Mouse (Mus musculus): Measurements from ENCODE around the gene Ubtf. TPM values are rescaled to one million over a fixed set of nuclear protein-coding genes. Genes with fewer than 3 reads are reported as not detected.

Ubtf gene
- polyA plus RNA-seq (2012): 161 and 212 TPM in 2 replicates

DNA sequence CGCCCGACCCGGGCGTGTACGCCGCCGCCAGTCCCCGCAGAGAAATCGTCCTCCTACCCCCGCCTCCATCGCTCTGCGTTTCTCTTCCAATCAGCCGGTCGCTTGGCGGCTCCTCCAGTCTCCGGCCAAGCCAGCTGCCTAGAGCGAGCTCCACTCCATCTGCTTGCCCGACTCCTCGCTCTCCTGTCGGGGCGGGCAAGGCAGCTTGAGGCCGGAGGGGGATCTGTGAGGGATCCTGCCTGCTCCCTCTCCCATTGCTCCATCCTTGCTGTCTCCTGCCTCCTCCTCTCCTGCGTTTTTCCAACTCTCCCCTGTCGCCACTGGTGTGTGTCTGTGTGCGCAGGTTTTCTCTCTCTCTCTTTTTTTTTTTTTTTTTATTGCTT is at the start of gene Ubtf:
Gene Ubtf, minus strand, starts transcription at position 333 of the 383 bp plus-strand sequence.

GRCm38 (mm10) chr11:102366103-102366502 is 46.6 kb upstream of the Ubtf start, which contains the start of gene Slc4a1:
Slc4a1 (minus strand) TSS chr11:102366203.

DNA sequence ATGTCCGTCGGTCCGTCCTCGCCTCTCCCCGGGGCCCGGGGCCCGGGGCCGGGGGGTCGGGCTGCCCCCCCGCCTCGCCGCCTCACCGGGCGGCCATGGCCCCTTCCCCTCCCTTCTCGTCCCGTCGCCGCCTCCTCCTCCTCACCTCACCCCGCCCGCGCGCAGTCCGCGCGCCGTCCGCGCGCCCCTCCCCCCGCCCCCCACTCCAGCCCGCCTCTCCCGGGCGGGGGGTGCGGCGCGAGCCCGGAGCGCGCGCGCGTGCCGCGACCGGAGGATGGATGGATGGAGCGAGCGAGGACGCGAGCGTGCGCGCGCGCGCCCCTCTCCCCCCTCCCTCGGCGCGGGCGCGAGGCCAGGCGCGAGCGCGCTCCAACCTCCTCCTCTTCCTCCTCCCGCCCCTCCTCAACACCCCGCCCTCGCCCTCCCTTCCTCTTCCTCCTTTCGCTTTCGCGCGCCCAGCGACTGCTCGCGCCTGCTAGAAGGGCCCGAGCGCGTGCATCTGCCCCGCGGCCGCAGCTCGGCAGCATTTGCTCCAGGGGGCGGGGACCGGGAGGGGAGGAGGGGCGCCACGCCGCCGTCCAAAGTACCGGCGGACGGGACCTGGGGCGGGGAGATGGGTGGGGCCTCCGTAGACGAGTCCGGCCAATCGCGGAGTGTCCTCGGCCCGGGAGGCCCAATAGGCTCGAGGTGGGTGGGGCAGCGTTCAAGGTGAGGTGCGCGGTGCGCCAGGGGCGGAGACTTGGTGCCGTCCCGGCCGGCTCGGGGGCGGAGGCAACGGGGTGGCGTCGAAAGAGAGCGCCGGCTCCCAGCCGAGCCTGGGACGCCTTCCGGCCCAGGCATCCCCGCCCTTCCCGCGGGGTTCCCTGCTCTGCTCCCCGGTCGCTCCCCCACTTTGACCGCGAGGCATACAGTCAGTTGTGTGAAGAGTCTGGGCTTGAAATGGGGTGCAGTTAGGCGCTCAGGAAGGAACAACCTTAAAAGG is 22.8 kb downstream of the Ubtf start, which contains the start of gene Atxn7l3:
Gene Atxn7l3, minus strand, starts transcription at position 141 of the 982 bp plus-strand sequence.

GRCm38 (mm10) chr11:102284501-102285094 is 34.9 kb downstream of the Ubtf start, which contains the start of gene Tmub2:
Tmub2 (plus strand) TSS chr11:102284931.

GRCm38 (mm10) chr11:102268520-102269244 is 50.9 kb downstream of the Ubtf start, which contains the start of gene Asb16:
Asb16 (plus strand) TSS chr11:102268743.

Other genes starting within 250 kb of the Ubtf start
- 2.4 TPM in 2 replicates for gene Mpp2, start 231.2 kb downstream of the Ubtf start, polyA plus RNA-seq (2012)
- gene Ppy, start 218.4 kb downstream of the Ubtf start, polyA plus RNA-seq (2012): not detected in 2 replicates
- not detected in 2 replicates for gene Pyy, start 211.9 kb downstream of the Ubtf start, polyA plus RNA-seq (2012)
- gene Nags, start 174.2 kb downstream of the Ubtf start, polyA plus RNA-seq (2012): 1.1 and 1.3 TPM in 2 replicates
- 7.9 and 11.8 TPM in 2 replicates for gene Tmem101, start 163.3 kb downstream of the Ubtf start, polyA plus RNA-seq (2012)
- 97.8 and 116 TPM in 2 replicates for gene Lsm12, start 134.4 kb downstream of the Ubtf start, polyA plus RNA-seq (2012)
- 57.4 and 70.2 TPM in 2 replicates for gene G6pc3, start 130.1 kb downstream of the Ubtf start, polyA plus RNA-seq (2012)
- 158 and 159 TPM in 2 replicates for gene Hdac5, start 89.6 kb downstream of the Ubtf start, polyA plus RNA-seq (2012)
- gene BC030867, start 70.9 kb downstream of the Ubtf start, polyA plus RNA-seq (2012): 8.4 and 10.1 TPM in 2 replicates
- 0.81 and 1.0 TPM in 2 replicates for gene Asb16, start 51.0 kb downstream of the Ubtf start, polyA plus RNA-seq (2012)
- 36.1 and 37.7 TPM in 2 replicates for gene Tmub2, start 34.8 kb downstream of the Ubtf start, polyA plus RNA-seq (2012)
- 94.8 and 103 TPM in 2 replicates for gene Atxn7l3, start 23.1 kb downstream of the Ubtf start, polyA plus RNA-seq (2012)
- 2.7 and 4.3 TPM in 2 replicates for gene Slc4a1, start 46.5 kb upstream of the Ubtf start, polyA plus RNA-seq (2012)
- gene Rundc3a, start 73.7 kb upstream of the Ubtf start, polyA plus RNA-seq (2012): 1.8 and 3.5 TPM in 2 replicates
- gene Slc25a39, start 88.2 kb upstream of the Ubtf start, polyA plus RNA-seq (2012): 222 and 234 TPM in 2 replicates
- gene Grn, start 110.6 kb upstream of the Ubtf start, polyA plus RNA-seq (2012): 72.3 and 103 TPM in 2 replicates
- gene Fam171a2, start 127.9 kb upstream of the Ubtf start, polyA plus RNA-seq (2012): 4.1 and 7.0 TPM in 2 replicates
- 113 and 212 TPM in 2 replicates for gene Itga2b, start 150.4 kb upstream of the Ubtf start, polyA plus RNA-seq (2012)
- 9.8 and 11.9 TPM in 2 replicates for gene Gpatch8, start 236.7 kb upstream of the Ubtf start, polyA plus RNA-seq (2012)

All from megakaryocyte-erythroid progenitor cell, adult 5 weeks (primary cell).